Mouse (Mus musculus) C2C12 (cell line): ENCODE measurements at regions not wholly inside any gene's neighbourhood (a gene's known extent, or its start where the extent isn't known, plus 50 kb on each side); places are given as distances from the start of the nearest gene placed in this dataset.

Experiments used
- CTCF ChIP-seq: IDR thresholded peaks from one replicate; pipeline ENCODE4 v1.5.1; 2011; ENCODE audit not compliant: control insufficient read depth, insufficient read depth, insufficient read length
- USF1 ChIP-seq: IDR thresholded peaks from one replicate; pipeline ENCODE4 v1.6.1; 2011; ENCODE audit warnings: low read depth, mild to moderate bottlenecking, control low read depth, moderate library complexity

GRCm38 (mm10) chr9:115844340-115844739, 64.9 kb upstream of the Gadl1 start:
- TF ChIP-seq CTCF (no peak), USF1 (no peak)
